Mouse (Mus musculus) retina, postnatal 7 days (tissue): ENCODE data around the gene Cyp2t4.

Experiments used
- DNase-seq: peaks from one replicate; pipeline ENCODE4 v3.0.0-alpha.2; 2012; ENCODE audit warnings: low read depth, low spot score

Gene Cyp2t4

GRCm38 (mm10) chr7:27153205-27153764 lies at the start of gene Cyp2t4:
Gene Cyp2t4, plus strand, starts transcription at chr7:27153714.
- no peak for DNase-seq

DNA sequence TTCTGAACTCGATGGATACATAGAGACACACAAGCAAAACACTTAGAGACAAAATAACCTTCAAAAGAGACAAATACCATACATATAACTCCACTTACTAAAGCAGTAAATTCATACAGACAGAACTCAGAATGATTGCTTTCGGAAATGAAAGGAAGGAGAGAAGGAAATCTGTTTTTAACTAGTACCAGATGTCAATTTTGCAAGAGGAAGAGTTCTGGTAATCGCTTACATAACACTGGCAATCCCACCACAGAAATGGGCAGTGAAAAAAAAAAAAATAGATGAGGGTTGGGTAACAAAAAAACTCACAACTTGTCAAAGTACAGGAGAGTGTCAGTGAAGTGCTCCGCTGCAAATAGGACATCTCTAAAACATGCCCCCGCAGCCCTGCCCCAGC lies 48.6 kb upstream of the Cyp2t4 start:
- no peak for DNase-seq

DNA sequence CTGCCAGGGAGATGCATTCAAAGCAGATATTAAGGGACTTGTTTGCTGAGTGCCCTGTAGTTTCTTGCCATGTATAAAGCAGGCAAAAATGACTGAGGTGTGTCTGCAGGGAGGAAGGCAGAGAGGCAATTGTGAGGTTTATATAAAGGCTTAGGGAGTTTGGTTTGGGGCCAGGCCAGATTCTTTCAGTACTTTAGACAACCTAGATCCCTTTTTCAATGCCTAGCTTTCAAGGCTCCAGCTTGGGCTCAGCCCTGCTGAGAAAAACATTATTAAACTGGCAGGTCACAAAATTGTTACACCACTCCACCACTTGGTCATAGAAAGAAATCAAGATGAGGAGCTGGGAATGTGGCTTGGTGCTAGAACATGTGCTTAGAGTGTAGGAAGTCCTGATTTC lies 43.2 kb upstream of the Cyp2t4 start:
- no peak for DNase-seq

- no peak for DNase-seq
Observed at GRCm38 (mm10) chr7:27111038-27111437, 42.5 kb upstream of the Cyp2t4 start.

DNA sequence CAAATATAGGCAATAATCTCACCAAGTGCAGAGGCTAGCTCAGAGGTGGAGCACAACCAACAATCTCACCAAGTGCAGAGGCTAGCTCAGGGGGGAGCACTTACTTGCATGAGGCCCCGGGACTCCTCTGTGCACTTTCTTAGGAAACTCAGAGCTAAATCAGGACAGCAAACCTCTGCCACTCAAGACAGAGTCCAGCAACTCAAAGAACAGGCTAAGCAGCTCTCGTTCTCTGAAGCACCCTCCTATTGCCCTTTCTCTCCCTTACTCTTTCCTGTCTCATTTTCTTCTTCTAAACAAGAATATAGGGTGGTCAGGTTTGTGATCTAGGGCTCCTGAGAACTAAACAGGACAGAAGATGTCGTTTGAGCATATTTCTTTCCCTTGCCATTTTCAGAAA lies 41.5 kb upstream of the Cyp2t4 start:
- DNase-seq: no peak

GRCm38 (mm10) chr7:27118033-27118511 lies 35.4 kb upstream of the Cyp2t4 start:
- no peak for DNase-seq

GRCm38 (mm10) chr7:27119676-27120075 lies 33.8 kb upstream of the Cyp2t4 start, which contains the start of gene Cyp2f2:
Gene Cyp2f2, plus strand, starts transcription at chr7:27119909.
- DNase-seq: no peak

- DNase-seq: no peak
Observed at GRCm38 (mm10) chr7:27124305-27124832, 29.1 kb upstream of the Cyp2t4 start.

- DNase-seq: no peak
Observed at GRCm38 (mm10) chr7:27124969-27125368, 28.5 kb upstream of the Cyp2t4 start.

- no peak for DNase-seq
Observed at GRCm38 (mm10) chr7:27128162-27128561, 25.4 kb upstream of the Cyp2t4 start.

DNA sequence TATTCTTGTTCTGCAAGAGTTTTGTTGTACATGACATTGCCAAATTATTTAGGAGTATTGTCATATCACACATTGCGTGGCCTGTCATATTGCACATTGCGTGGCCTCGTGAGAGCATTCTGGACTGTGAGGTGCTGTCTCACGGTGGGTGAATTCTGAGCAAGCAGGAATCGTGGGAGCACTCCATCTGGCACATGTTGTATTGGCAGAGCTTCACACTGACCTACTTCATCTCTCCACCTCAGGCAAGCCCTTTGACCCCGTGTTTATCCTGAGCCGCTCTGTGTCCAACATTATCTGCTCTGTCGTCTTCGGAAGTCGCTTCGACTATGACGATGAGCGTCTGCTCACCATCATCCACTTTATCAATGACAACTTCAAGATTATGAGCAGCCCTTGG lies 24.6 kb upstream of the Cyp2t4 start:
- DNase-seq: no peak

GRCm38 (mm10) chr7:27129811-27130210 lies 23.7 kb upstream of the Cyp2t4 start:
- DNase-seq: no peak

GRCm38 (mm10) chr7:27130521-27131370 lies 22.8 kb upstream of the Cyp2t4 start:
- DNase-seq: no peak

DNA sequence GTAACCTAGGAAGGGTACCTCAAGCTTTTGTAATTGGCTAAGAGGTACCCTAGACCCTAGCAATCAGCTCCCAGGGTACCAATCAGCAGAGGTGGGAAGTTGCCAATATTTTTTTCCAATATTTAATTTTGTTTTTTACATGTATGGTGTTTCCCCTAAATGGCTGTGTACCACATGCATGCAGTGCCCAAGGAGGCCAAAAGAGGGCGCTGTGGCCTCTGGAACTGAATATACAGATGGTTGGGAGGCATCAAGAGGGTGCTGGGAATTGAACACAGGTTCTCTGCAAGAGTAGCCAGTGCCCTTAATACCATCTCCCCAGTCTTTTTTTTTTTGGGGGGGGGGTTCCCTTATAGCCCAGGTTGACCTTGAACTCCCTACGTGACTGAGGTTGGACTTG lies 22.1 kb upstream of the Cyp2t4 start:
- DNase-seq: no peak

GRCm38 (mm10) chr7:27132588-27132987 lies 20.9 kb upstream of the Cyp2t4 start:
- peak; percentile 53 for DNase-seq

GRCm38 (mm10) chr7:27133156-27133555 lies 20.4 kb upstream of the Cyp2t4 start:
- no peak for DNase-seq

DNA sequence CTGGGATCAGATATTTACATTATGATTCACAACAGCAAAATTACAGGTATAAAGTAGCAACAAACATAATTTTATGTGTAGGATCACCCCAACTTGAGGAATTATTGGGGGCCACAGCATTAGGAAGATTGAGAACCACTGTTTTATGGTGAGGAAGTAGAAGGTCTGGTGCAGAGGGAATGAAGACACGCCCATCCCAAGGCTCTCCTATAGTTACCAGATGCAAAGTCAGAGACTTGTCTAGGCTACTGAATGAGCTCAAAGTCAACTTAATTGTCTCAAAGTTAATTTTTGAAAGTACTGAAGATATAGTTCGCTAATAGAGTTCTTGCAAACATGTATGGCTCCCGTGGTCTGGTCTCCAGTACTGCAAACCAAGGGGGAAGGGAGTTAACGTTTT lies 19.8 kb upstream of the Cyp2t4 start:
- DNase-seq: no peak

- DNase-seq: no peak
Observed at GRCm38 (mm10) chr7:27136410-27136996, 17.0 kb upstream of the Cyp2t4 start.

GRCm38 (mm10) chr7:27156005-27156404 lies 2.5 kb downstream of the Cyp2t4 start:
- DNase-seq: no peak

GRCm38 (mm10) chr7:27158171-27158570 lies 4.7 kb downstream of the Cyp2t4 start:
- DNase-seq: no peak

- no peak for DNase-seq
Observed at GRCm38 (mm10) chr7:27159256-27159655, 5.7 kb downstream of the Cyp2t4 start.

- peak; percentile 74 for DNase-seq
Observed at GRCm38 (mm10) chr7:27159882-27160281, 6.4 kb downstream of the Cyp2t4 start.
